Mouse (Mus musculus): Measurements from ENCODE around the gene Rpl28.

GRCm38 (mm10) chr7:4788499-4789435, 3.9 kb upstream of the Rpl28 start:
- no peak for TF ChIP-seq USF1 (IDR thresholded peaks at IDR 0.05; ENCODE audit: low read depth)
- peak; percentile 62 for TF ChIP-seq POLR2A (IDR thresholded peaks at IDR 0.05; ENCODE audit: insufficient read length, low read depth)
- no peak for TF ChIP-seq REST (IDR thresholded peaks at IDR 0.05; ENCODE audit: insufficient read depth, insufficient read length)
- TF ChIP-seq MAX (IDR thresholded peaks at IDR 0.05; ENCODE audit: low read depth): peak; percentile 13
- TF ChIP-seq MYOD1 (IDR thresholded peaks at IDR 0.05; ENCODE audit: control insufficient read depth in 1 of 3, insufficient read length in 2 of 3, low read depth in 2 of 3): peak in 1 of 3 experiments; percentile 36
- TF ChIP-seq POLR2AphosphoS2 (IDR thresholded peaks at IDR 0.05; ENCODE audit: insufficient read length, low read depth): peak; percentile 70
- peak in 2 of 3 experiments; percentile 25 to 27 for TF ChIP-seq MYOG (IDR thresholded peaks at IDR 0.05; ENCODE audit: control insufficient read depth in 1 of 3, insufficient read depth in 1 of 3, insufficient read length in 2 of 3, low read depth in 2 of 3)
- TF ChIP-seq CEBPB (IDR thresholded peaks at IDR 0.05; ENCODE audit: insufficient read depth, poor library complexity, severe bottlenecking): no peak
- TF ChIP-seq E2F4 (IDR thresholded peaks at IDR 0.05; ENCODE audit: insufficient read depth): no peak
- TF ChIP-seq SRF (IDR thresholded peaks at IDR 0.05; ENCODE audit: control insufficient read depth, insufficient read length, low read depth): no peak
- TF ChIP-seq TCF3 (IDR thresholded peaks at IDR 0.05; ENCODE audit: insufficient read length, low read depth): no peak
